Mouse (Mus musculus): ENCODE data around the gene Sema3d.

Gene Sema3d

GRCm38 (mm10) chr5:12579752-12580151 lies 196.6 kb downstream of the Sema3d start:
- ChIA-PET CTCF (no interaction called here), POLR2A (no interaction called here)

DNA sequence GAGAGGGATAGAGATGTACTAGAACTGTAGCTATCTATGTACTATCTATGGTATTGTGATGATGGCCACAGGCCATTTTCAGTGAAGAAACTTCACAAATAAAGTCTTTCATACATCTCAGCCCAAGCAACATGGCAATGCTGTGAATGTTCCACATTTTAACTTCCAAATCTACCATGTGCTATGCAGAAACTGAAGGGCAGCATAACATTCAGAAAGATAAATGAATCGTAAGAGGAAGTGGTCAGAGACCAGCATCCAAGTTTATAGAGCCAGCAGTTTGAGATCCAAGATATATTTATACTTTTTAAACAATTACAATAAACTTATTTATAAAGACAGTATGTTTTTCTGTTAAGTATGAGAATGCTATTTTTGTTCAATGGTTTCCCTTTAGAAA lies 199.4 kb downstream of the Sema3d start:
- POLR2A ChIA-PET, result no interaction called here

GRCm38 (mm10) chr5:12583293-12583834 lies 200.2 kb downstream of the Sema3d start:
- CTCF ChIA-PET, result no interaction called here
- POLR2A ChIA-PET, result no interaction called here

More for the DNA sequence above, 199.4 kb downstream of the Sema3d start:
- CTCF ChIA-PET, result no interaction called here

GRCm38 (mm10) chr5:12584886-12585285 lies 201.7 kb downstream of the Sema3d start:
- ChIA-PET CTCF (no interaction called here), POLR2A (no interaction called here)

DNA sequence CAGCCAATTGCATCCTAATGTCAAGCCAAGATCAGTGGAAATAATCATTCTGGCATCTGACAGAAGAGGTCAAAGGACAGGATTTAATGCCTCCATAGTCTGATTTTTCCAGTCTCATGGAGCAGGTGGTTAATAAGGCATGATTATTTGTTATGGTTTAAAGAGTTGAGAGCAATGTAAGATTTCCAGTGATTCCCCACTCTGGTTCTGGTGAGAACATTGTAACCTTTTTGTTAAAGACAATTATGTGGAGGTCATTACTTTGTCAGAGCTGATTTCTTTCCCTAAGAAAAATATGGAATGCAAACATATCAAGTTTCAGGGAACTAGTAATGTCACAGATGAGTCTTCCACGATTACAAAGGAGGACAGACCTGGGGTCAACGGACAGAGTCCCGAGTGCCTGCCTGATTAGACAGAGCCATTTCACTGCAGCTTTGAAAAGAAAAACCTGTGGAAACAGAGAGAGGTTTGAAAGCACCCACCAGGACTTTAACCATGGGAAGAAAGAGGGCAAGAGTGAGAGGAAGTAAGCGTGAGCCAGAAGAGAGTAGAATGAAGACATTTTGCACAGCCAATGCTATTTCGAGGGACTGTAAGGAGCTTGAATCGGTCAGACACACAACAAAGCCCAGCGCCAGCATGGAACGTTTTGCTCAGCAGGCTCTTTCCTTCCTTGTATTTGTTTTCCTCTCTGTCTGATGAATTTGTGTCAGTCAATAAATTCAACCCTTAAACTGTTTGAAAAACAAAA lies 251.2 kb downstream of the Sema3d start:
- CTCF ChIA-PET, result no interaction called here
- POLR2A ChIA-PET, result no interaction called here

DNA sequence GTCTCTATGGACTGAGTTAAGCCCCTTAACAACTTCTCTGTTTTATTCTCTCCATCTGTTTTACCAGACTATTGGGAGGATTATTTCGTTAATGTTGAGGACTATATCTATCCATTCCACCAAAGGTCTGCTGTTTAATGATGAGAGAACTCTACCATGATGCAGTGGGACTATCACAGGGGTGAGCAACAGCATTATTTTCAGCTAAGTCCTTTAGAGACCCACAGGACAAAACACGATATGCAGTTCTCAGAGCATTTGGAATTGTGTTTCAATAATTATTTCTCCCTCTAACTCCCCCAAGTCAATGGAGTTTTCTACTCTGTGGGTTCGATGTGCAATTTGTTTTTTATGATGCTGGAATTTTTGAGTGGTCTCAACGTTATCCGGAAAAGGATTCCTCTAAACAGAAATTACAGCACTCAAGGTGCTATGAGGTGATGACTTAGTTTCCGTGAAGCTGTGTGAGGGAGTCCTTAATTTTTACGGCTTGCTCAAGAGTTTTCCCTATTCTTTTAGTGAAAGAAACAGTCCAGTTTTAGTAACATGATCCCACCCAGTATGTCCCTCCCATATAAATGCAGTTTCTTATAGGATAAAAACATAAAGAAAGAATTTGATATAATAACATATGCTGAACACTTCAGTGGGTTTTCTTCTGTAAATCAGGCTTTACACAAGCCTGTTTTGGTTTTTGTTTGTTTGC lies 254.7 kb downstream of the Sema3d start:
- ChIA-PET POLR2A (no interaction called here), CTCF (no interaction called here)

Data from embryonic stem cell, embryonic (primary cell).